Mouse (Mus musculus): ENCODE measurements at regions not wholly inside any gene's neighbourhood (a gene's known extent, or its start where the extent isn't known, plus 50 kb on each side); places are given as distances from the start of the nearest gene placed in this dataset.
A peak's percentile ranks its signal among the peaks of the same experiment; 100 is the strongest.

GRCm38 (mm10) chr6:94405371-94406076, 94.6 kb upstream of the Slc25a26 start:
- H3K79me2 ChIP-seq (ENCODE audit: control insufficient read depth, insufficient read depth), result no peaks in the 10 kb centered on the region
- no peak overlapping the region for H3ac ChIP-seq (ENCODE audit: control insufficient read depth, insufficient read length, low read depth)
- TF ChIP-seq USF1 (IDR thresholded peaks at IDR 0.05; ENCODE audit: low read depth) (peak; percentile 46), FOSL1 (IDR thresholded peaks at IDR 0.05; ENCODE audit: insufficient read depth, low read length, poor library complexity, severe bottlenecking) (peak; percentile 97), MYOG (IDR thresholded peaks at IDR 0.05; ENCODE audit: control insufficient read depth, extremely low read depth, insufficient read length) (no peak)
- H3K4me3 ChIP-seq (ENCODE audit: insufficient read depth, poor library complexity, severe bottlenecking), result no peak overlapping the region
- no peaks in the 10 kb centered on the region for H3K79me3 ChIP-seq (ENCODE audit: low read depth)
- no peaks in the 10 kb centered on the region for H3K36me3 ChIP-seq (ENCODE audit: control insufficient read depth, insufficient read depth)
- no peaks in the 10 kb centered on the region for H3K27me3 ChIP-seq (ENCODE audit: control insufficient read depth, insufficient read depth, insufficient read length)

GRCm38 (mm10) chr6:94401617-94402481, 98.3 kb upstream of the Slc25a26 start:
- no peaks in the 10 kb centered on the region for H3K27me3 ChIP-seq (ENCODE audit: control insufficient read depth, insufficient read depth, insufficient read length)
- H3K79me2 ChIP-seq (ENCODE audit: control insufficient read depth, insufficient read depth), result no peaks in the 10 kb centered on the region
- TF ChIP-seq USF1 (IDR thresholded peaks at IDR 0.05; ENCODE audit: low read depth), result no peak
- TF ChIP-seq CEBPB (IDR thresholded peaks at IDR 0.05; ENCODE audit: low read depth), result no peak
- no peak for TF ChIP-seq MAX (IDR thresholded peaks at IDR 0.05)
- no peak for TF ChIP-seq FOSL1 (IDR thresholded peaks at IDR 0.05; ENCODE audit: insufficient read depth, low read length, poor library complexity, severe bottlenecking)
- TF ChIP-seq MYOG (IDR thresholded peaks at IDR 0.05; ENCODE audit: control insufficient read depth, extremely low read depth, insufficient read length), result no peak
- TF ChIP-seq MYOD1 (IDR thresholded peaks at IDR 0.05; ENCODE audit: control insufficient read depth, insufficient read length, low read depth), result no peak
- TF ChIP-seq CTCF (IDR thresholded peaks at IDR 0.05; ENCODE audit: control insufficient read depth, insufficient read depth, insufficient read length), result no peak
- H3K4me3 ChIP-seq (ENCODE audit: insufficient read depth, poor library complexity, severe bottlenecking), result no peak overlapping the region
- no peak overlapping the region for H3ac ChIP-seq (ENCODE audit: control insufficient read depth, insufficient read length, low read depth)
- H3K36me3 ChIP-seq (ENCODE audit: control insufficient read depth, insufficient read depth), result no peaks in the 10 kb centered on the region
- H3K79me3 ChIP-seq (ENCODE audit: low read depth), result no peaks in the 10 kb centered on the region

- no peak overlapping the region for H3ac ChIP-seq (ENCODE audit: control insufficient read depth, insufficient read length, low read depth)
- H3K4me3 ChIP-seq (ENCODE audit: insufficient read depth, poor library complexity, severe bottlenecking), result no peak overlapping the region
- H3K79me2 ChIP-seq (ENCODE audit: control insufficient read depth, insufficient read depth), result no peaks in the 10 kb centered on the region
- no peak for TF ChIP-seq FOSL1 (IDR thresholded peaks at IDR 0.05; ENCODE audit: insufficient read depth, low read length, poor library complexity, severe bottlenecking)
- H3K79me3 ChIP-seq (ENCODE audit: low read depth), result no peaks in the 10 kb centered on the region
- H3K27me3 ChIP-seq (ENCODE audit: control insufficient read depth, insufficient read depth, insufficient read length), result no peaks in the 10 kb centered on the region
- H3K36me3 ChIP-seq (ENCODE audit: control insufficient read depth, insufficient read depth), result no peaks in the 10 kb centered on the region
These were observed 99.0 kb upstream of the Slc25a26 start for GRCm38 (mm10) chr6:94401061-94401591.

- H3K36me3 ChIP-seq (ENCODE audit: control insufficient read depth, insufficient read depth), result no peaks in the 10 kb centered on the region
- no peaks in the 10 kb centered on the region for H3K79me2 ChIP-seq (ENCODE audit: control insufficient read depth, insufficient read depth)
- no peak overlapping the region for H3ac ChIP-seq (ENCODE audit: control insufficient read depth, insufficient read length, low read depth)
- no peaks in the 10 kb centered on the region for H3K79me3 ChIP-seq (ENCODE audit: low read depth)
- H3K27me3 ChIP-seq (ENCODE audit: control insufficient read depth, insufficient read depth, insufficient read length), result no peaks in the 10 kb centered on the region
- no peak overlapping the region for H3K4me3 ChIP-seq (ENCODE audit: insufficient read depth, poor library complexity, severe bottlenecking)
- TF ChIP-seq CEBPB (IDR thresholded peaks at IDR 0.05; ENCODE audit: low read depth), result no peak
- TF ChIP-seq CTCF (IDR thresholded peaks at IDR 0.05; ENCODE audit: control insufficient read depth, insufficient read depth, insufficient read length), result peak; percentile 32
These were observed 99.6 kb upstream of the Slc25a26 start for GRCm38 (mm10) chr6:94400471-94401051.

GRCm38 (mm10) chr6:94391134-94391533, 107.4 kb upstream of the Magi1 start:
- Histone ChIP-seq H3K79me2 (ENCODE audit: control insufficient read depth, insufficient read depth) (no peaks in the 10 kb centered on the region), H3K36me3 (ENCODE audit: control insufficient read depth, insufficient read depth) (no peaks in the 10 kb centered on the region), H3K79me3 (ENCODE audit: low read depth) (no peaks in the 10 kb centered on the region), H3K27me3 (ENCODE audit: control insufficient read depth, insufficient read depth, insufficient read length) (no peaks in the 10 kb centered on the region), H3K4me3 (ENCODE audit: insufficient read depth, poor library complexity, severe bottlenecking) (no peak overlapping the region), H3ac (ENCODE audit: control insufficient read depth, insufficient read length, low read depth) (no peak overlapping the region)
- no peak for TF ChIP-seq CEBPB (IDR thresholded peaks at IDR 0.05; ENCODE audit: low read depth)
- no peak for TF ChIP-seq FOSL1 (IDR thresholded peaks at IDR 0.05; ENCODE audit: insufficient read depth, low read length, poor library complexity, severe bottlenecking)
- no peak for TF ChIP-seq MYOD1 (IDR thresholded peaks at IDR 0.05; ENCODE audit: control insufficient read depth, insufficient read length, low read depth)
- TF ChIP-seq MAX (IDR thresholded peaks at IDR 0.05), result no peak
- no peak for TF ChIP-seq USF1 (IDR thresholded peaks at IDR 0.05; ENCODE audit: low read depth)
- no peak for TF ChIP-seq MYOG (IDR thresholded peaks at IDR 0.05; ENCODE audit: control insufficient read depth, extremely low read depth, insufficient read length)
- no peak for TF ChIP-seq CTCF (IDR thresholded peaks at IDR 0.05; ENCODE audit: control insufficient read depth, insufficient read depth, insufficient read length)

Data from C2C12 (cell line).